Mouse (Mus musculus) activated CD4-positive, CD25-positive, alpha-beta regulatory T cell, adult 4 months (primary cell): Measurements from ENCODE around the gene Pfn5. TPM values are rescaled to one million over a fixed set of nuclear protein-coding genes. Genes with fewer than 3 reads are reported as not detected.
"Not testable (repeated sequence)": the region's sequence is repeated elsewhere in the genome, so short reads cannot be mapped to it uniquely, and the experiment has no call there.

Experiments used
- ATAC-seq: one replicate; pipeline ENCODE4 v1.8.0; 2017
- polyA plus RNA-seq, 2 experiments: library from polyadenylated mRNA; unstranded; fragments of 100-300 nt; shearing (Covaris generic); gene quantifications; one replicate each; pipeline ENCODE4 v1.2.1; 2017

Gene Pfn5
- polyA plus RNA-seq, result not detected

GRCm38 (mm10) chrX:95557887-95558286 is at the start of gene Pfn5, which contains the start of gene Asb12:
Gene Pfn5 (plus strand): TSS chrX:95558104.
Gene Asb12 (minus strand): TSS chrX:95557987.
- no peak for ATAC-seq

GRCm38 (mm10) chrX:95523883-95524282 is 34.0 kb upstream of the Pfn5 start:
- no peak for ATAC-seq

- ATAC-seq, result no peak
These were observed 32.7 kb upstream of the Pfn5 start for GRCm38 (mm10) chrX:95525166-95525565.

GRCm38 (mm10) chrX:95535493-95535892 is 22.4 kb upstream of the Pfn5 start:
- not testable (repeated sequence) for ATAC-seq

GRCm38 (mm10) chrX:95554321-95554720 is 3.6 kb upstream of the Pfn5 start:
- ATAC-seq, result no peak

GRCm38 (mm10) chrX:95600609-95601008 is 42.7 kb downstream of the Pfn5 start:
- no peak for ATAC-seq

Other genes with a start within 250 kb of the Pfn5 start
- gene Amer1, start 113.2 kb upstream of the Pfn5 start, polyA plus RNA-seq, result 1 to 10 TPM; 4.1 to 5.4 TPM
- gene Asb12, start 117 bp upstream of the Pfn5 start, polyA plus RNA-seq, result not detected
- 1 to 10 TPM; 3.1 to 4.0 TPM for gene Zc4h2, start 100.4 kb downstream of the Pfn5 start, polyA plus RNA-seq
- gene Zc3h12b, start 153.6 kb downstream of the Pfn5 start, polyA plus RNA-seq, result 1 to 10 TPM in 1 of 2 experiments, under 1 TPM in 1; 0.69 to 1.2 TPM